Mouse (Mus musculus): ENCODE data around the gene C1d.
"Not testable (repeated sequence)": the region's sequence is repeated elsewhere in the genome, so short reads cannot be mapped to it uniquely, and the experiment has no call there.

The C1d gene

DNA sequence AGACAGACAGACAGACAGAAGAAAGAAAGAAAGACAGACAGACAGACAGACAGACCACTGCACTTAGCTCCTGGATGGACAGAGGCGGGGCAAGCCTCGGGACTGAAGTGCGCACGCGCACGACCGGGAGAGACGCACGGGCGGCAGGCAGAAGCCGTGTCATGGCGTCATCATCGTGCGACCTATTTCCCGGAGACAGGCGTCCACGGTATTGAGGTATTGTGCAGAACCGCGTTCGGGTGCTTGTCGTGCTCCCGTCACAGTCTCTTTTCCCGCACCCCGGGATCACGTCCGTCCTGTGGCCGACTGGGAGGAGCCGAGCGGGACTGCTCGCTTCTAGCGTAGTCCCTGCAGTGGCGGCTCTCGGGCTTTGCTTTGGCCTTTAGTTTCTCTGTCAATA lies at the start of gene C1d:
TSS of gene C1d (plus strand) at position 137 of the 400 bp plus-strand sequence.
- DNase-seq (ENCODE audit: low read depth, low spot score): peak; percentile 98

DNA sequence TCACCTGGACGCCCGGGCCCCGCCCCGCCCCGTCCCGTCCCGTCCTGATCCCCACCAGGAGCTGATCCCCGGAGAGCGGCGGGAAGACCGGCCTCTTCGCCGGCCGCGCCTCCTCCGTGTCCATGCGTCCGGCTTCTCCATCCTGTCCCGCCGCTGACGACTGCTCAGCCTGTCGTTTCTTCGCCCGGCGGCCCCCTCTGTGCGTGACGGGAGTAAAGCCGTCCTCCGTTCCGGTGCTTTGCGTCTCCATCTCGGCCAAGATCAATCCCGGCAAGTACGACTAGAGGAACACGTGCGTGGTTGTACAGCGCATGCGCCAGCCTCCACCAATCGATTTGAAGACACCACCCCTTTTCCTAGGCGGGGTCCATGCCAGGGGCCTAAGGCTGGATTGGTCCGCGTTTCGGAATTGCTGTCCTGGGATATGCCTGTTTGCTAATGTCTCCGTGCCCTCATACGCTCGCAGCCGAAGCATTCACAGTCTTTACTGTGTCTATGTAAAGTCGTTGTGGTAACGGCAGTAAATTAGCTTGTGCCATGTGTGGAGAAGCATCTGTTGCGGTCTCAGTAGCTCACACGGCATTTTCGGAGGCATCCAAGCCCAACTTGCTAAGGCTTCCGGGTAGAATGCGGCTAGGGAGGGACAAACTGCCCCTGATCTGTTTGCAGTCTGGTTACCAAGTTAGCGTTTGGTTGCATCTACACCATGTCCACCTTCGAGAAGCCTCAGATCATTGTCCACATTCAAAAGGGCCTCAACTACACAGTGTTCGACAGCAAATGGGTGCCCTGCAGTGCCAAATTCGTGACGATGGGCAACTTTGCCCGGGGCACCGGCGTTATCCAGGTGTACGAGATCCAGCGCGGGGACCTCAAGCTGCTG lies 45.9 kb upstream of the C1d start, which contains the start of gene Pno1:
TSS of gene Pno1 (minus strand) at position 311 of the 883 bp plus-strand sequence.
- DNase-seq (ENCODE audit: low read depth, low spot score): peak; percentile 98

DNA sequence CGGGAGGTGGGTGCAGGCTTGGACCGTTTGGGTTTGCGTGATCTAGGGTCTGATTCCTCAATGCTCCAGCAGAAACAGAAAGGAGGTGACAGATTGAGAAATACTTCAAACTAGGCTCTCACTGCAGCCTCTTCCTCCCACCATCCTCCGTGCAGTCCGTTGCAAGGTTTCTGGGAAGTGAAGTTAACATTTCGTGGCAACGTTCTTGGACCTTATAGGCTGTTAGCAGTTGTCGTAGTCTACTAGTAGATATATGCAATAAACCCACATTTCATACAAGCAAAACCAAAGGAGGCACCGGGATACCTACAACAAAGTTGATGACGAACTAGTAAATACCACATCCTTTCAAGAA lies 45.3 kb upstream of the C1d start:
- no peak for DNase-seq (ENCODE audit: low read depth, low spot score)

DNA sequence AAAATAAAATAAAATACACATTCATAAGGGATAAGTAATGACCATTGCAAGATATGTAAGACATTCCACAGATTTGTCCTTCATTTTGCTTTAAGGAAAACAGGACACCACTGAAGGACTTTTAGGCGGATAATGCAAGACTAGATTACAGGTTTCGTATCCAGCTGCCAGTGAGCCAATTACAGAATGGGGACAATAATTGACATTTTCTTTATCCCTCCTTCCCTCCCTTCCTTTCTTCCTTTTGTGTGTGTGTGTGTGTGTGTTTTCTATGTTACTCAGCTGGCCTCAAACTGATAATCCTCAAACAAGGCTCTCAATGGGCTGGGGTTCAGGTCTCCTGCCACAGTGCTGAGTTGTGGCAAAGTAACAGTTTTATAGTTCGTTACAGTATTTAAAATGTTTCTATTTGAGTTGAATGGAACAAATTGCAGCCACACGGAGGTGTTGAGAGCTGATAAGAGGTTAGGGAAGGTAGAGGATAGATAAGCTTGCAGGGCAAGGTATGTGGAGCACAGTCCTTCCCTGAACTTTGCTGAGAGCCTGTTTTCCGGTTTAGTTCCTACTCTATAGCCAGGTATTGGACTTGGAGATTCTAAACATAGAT lies 44.4 kb upstream of the C1d start:
- DNase-seq (ENCODE audit: low read depth, low spot score): no peak

DNA sequence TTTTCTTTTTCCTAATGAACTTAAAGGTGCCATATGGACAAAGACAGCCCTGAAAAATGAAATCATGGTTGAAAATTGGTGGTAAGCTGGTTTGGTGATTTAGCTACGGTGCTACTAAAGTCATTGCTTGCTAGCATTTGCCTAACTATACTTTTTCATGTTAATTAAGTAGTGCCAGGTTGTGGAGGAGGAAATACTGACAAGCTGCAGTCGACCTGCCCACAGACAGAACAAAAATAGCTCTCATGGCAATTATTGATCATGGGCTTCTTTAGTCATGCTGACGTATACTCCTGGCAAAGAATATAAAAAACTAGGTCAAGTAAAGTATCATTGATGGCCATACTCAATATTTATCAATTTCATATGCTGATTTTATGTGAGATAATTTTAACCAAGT lies 41.9 kb upstream of the C1d start:
- DNase-seq (ENCODE audit: low read depth, low spot score): no peak

DNA sequence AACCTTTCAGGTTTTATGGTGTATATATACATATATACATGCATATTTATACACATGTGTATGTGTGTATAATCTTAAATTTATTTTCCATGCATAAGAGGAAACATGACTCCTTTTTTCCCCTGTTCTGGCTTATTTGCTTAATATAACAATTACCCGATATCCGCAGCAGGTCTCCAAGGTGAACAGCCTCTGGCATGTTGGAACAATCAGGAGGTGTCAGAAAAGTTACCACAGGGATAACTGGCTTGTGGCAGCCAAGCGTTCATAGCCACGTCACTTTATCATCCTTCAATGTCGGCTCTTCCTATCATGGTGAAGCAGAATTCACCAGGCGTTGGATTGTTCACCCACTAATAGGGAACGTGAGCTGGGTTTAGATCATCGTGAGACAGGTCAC lies 36.3 kb upstream of the C1d start:
- DNase-seq (ENCODE audit: low read depth, low spot score): no peak

DNA sequence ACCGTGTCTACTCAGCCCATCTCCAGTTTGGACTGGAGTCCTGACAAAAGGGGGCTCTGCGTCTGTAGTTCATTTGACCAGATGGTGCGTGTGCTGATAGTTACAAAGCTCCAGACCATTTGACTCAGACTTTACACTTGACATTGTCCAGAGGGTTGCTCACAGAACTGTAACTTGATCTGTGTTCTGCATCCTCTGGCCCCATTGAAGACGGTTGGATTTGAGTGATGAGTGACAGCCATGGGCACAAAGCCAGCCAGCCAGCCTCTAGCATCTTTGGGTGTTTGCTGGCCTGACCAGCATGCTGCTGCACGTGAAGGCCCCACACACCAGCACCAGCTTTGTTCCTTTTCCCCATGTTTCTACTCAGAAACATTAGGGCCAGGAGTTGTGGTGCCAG lies 24.6 kb upstream of the C1d start:
- peak; percentile 4 for DNase-seq (ENCODE audit: low read depth, low spot score)

DNA sequence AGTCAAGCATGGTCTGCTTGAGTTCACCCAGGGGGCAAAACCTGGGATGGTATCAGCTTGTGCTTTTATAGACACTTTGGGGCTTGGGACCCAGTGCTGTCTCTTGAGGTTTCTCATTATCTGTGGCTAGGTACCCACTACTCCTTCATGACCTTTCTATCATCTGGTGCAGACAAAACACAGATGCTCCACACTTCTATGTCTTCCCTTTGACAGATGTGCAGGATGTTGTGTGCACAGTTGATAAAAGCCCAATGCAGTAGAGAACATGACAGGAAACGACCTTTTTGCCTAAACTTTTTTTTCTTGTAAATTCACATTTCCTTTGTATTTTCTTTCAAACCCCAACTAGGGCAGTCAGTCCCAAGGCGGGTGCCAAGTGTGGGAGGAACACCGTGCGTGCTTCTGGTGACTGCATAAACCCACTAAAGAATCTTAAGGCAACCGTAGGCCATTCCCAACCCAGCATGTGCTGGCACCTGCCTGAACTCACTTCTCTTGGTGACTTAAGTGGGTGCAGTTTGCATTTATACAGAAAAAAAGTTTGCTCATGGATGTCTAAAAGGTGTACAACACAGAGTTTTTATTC lies 20.8 kb upstream of the C1d start:
- no peak for DNase-seq (ENCODE audit: low read depth, low spot score)

DNA sequence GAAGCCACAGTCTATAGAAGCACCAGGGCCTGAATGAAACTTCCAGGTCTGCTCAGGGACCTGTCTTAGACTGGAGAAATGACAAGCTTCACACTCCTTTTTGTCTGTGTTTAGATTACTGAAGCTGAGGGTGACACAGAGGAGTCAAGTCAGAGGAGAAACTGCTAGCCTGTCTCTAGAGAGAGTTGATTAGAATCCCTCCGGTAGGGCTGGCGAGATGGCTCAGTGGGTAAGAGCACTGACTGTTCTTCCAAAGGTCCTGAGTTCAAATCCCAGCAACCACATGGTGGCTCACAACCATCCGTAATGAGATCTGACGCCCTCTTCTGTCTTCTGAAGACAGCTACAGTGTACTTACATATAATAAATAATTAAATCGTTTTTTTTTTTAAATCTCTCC lies 18.8 kb upstream of the C1d start:
- DNase-seq (ENCODE audit: low read depth, low spot score): not testable (repeated sequence)

DNA sequence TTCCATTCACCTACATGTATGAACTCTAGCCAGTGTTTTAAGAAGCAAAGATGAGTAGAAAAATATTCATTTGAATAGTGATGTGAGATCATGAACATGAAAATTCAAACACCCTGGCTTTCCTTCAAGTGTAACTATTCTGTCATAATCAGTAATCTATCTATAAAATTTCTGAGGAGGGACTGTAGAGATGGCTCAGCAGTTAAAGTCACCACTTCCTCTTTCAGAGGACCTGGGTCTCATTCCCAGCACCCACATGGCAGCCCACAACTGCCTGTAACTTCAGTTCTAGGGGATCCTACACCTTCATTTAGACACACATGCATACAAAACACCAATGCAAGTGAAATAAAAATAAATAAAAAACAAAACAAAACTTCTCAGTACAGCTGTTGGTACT lies 8.7 kb upstream of the C1d start:
- DNase-seq (ENCODE audit: low read depth, low spot score): no peak

DNA sequence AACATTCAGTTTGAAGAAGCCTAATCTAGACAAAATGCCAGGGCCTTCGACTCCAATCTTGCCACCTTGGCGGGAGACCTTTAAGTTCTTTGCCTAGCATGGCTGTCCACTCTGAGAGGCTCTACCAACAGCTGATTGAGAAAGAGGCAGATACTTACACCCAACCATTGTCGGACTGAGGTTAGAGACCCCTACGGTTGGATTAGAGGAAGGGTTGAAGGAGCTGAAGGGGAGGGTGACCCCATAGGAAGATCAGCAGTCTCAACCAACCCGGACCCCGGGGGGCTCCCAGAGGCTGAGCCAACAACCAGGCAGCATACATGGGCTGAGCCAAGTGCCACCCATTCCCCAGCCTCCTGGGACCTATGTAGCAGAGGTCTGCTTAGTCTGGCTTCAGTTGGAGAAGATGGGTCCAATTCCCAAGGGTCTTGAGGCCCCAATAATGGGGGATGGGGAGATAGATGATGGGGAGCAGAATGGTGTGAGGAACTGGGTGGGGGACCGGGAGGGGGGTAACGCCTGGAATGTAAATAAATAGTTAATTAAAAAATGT lies 490 bp upstream of the C1d start:
- no peak for DNase-seq (ENCODE audit: low read depth, low spot score)

DNA sequence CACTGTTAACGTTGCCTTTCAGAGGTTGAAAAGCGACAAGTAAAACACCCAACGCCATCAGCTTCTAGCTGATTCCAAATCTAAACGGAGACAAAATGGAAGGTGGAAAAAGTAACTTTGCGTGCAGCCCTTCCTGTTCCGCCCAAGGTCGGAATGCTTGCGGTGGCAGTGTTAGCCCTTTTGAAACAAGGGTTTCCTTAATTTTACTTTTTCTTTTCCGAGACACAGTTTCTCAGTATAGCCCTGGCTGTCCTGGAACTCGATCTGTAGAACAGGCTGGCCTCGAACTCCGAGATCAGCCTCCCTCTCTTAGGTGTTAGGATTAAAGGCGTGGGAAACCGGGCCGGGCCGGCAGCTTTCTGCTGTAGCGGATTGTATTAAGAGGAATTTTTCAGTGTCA lies 482 bp downstream of the C1d start:
- DNase-seq (ENCODE audit: low read depth, low spot score): no peak

DNA sequence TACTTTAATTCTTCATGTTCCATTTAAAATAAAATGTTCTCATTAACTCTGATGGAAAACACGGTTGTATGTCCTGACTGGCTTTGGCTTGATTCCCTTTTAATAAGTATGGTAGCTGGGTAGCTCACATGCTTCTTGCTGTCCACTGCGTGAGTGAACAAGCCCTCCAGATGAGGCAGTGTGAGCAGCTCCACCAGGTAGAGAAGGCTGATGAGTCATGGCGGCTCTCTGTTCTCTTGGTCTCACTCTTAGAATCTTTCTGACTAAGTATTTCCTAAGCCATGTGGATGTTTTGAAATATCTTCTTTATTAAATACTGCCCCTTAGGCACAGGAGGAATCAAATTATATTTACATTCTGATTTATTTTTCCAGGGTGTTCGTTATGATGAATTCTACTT lies 9.8 kb downstream of the C1d start:
- no peak for DNase-seq (ENCODE audit: low read depth, low spot score)

DNA sequence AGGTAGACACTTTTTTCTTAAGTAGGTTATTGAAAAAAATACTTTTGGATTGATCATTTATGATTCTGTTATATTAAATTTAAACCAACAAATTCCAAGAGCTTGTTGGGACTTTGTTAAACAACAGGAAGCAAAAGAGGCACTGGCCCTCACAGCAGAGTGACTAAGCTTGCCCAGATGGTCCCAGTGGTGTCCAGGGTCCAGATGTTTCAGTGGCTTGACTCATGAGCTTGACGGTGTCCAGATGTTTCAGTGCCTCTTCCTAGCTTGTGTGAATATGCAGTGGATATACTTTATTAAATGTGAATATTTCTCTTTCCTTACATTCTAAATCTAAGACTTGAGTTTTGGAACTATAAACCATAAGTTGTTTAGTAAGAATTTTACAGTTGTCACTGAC lies 11.4 kb downstream of the C1d start:
- DNase-seq (ENCODE audit: low read depth, low spot score): no peak

DNA sequence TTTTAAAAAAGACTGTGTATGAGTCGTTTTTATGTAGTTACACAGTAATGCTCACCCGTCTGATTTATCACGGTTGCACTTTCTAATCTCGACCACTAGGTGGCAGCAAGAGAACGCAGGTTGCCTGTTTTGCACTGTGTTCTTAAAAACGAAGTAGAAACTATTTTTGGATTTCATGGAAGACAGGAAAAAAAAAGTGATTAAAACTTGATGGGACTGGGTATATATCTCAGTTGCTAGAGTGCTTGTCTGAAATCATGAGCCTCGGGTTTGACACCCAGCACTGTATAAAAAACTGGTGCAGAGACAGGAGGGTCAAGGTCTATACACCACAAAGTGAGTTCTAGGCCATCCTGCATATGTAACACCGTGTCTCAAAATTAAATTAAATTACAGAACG lies 22.6 kb downstream of the C1d start:
- peak; percentile 73 for DNase-seq (ENCODE audit: low read depth, low spot score)

DNA sequence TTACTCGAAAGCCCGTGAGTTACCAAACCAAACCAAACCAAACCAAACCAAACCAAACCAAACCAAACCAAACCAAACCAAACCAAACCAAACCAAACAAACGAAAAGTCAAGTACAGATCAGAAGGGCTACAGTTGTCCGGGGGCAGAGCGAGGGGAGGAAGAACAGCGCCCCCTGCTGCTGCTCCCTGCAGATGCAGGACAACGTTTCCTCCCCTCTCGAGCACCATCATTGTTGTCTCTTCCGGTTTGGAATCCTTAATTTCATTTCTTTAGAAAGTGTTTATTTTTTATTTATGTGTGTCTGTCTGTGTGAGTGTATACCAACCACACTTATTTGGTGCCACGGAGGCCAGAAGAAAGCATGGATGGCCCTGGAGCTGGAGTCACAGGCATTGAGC lies 26.7 kb downstream of the C1d start:
- no peak for DNase-seq (ENCODE audit: low read depth, low spot score)

DNA sequence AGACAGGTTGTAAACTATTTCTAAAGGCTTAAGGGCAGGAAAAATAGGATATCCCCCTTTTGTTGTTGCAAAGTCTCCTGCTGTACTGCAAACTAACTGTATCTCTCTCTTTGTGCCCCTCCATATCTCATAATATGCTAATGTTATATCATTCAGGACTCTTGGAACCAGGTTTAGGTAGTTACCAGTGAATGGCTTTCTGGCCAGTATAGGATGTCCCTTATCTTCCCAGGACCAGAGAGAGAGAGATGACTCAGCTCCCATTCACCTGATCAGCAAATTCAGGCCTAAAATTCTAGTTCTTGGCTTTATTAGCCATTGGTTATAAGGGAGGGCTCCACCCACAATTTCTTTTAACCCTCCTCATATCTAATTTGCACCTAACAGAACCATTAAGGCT lies 31.5 kb downstream of the C1d start:
- no peak for DNase-seq (ENCODE audit: low read depth, low spot score)

DNA sequence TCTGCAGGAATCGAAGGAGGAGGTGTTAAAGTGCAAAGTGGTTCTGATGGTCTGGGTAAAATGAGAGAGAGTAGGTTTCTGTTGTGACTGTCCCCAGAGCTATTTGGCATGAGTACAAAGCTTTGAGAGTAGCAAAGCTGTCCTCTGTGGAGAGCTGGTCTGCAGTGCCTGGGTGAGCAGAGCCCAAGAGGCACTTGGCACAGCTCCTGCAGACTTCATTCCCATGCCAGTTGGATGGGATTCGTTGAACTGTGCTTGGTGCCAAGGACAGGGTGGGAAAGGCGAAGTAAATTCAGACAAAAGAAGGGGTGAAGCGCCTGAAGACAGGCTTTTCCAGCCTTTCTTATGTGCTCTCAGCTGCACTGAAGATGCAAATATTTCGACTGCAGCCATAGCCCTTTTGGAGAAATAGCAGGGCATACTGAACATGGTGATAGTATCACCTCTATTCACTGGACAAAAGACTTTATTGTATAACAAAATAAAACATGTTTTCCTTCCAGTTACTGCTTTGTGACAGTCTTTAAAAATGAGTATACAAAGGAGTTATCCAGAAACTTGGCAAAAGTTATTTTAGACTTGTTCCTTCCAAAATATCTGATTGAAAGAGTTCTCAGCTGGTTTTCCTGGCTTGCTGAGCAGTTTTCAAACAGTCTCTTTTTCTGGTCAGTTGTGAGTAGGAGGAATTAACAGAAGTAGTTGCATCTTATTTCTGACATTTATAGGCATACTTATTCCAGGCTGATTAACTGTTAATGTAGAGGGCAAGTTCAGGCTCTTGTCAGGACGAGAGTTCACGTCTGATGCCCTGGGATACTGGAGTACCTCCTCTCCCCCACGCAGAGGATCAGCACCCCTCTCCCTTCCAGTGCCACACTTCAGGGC lies 48.9 kb downstream of the C1d start:
- no peak for DNase-seq (ENCODE audit: low read depth, low spot score)

DNA sequence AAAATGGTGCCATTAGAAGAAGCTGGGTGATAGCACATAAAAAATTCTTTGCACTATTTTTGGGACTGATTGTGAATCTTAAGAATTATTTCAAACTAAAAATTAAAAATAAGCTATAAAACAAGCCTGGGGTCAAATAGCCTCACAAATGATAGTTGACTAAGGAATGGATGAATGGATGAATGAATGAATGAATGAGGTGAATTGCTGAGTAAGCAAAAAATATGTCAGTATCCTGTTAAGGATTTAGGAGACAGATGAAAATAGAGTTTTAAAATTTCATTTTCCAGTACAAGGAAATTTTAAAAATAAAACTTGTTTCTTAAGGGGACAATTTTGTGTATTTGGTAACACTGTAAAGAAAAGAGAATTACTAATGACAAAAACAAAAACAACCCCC lies 50.1 kb downstream of the C1d start:
- DNase-seq (ENCODE audit: low read depth, low spot score): no peak

Data from mesoderm, embryonic 11.5 days (tissue).